Mouse (Mus musculus) spleen, postnatal 14 days (tissue): Measurements from ENCODE around the gene Ank2.
A peak's percentile ranks its signal among the peaks of the same experiment; 100 is the strongest.

Experiments
- DNase-seq, 2 experiments: peaks; one replicate each; pipeline ENCODE4 v3.0.0; 2021 to 2022; ENCODE audit warnings: low spot score in 2 of 2

Gene Ank2

DNA sequence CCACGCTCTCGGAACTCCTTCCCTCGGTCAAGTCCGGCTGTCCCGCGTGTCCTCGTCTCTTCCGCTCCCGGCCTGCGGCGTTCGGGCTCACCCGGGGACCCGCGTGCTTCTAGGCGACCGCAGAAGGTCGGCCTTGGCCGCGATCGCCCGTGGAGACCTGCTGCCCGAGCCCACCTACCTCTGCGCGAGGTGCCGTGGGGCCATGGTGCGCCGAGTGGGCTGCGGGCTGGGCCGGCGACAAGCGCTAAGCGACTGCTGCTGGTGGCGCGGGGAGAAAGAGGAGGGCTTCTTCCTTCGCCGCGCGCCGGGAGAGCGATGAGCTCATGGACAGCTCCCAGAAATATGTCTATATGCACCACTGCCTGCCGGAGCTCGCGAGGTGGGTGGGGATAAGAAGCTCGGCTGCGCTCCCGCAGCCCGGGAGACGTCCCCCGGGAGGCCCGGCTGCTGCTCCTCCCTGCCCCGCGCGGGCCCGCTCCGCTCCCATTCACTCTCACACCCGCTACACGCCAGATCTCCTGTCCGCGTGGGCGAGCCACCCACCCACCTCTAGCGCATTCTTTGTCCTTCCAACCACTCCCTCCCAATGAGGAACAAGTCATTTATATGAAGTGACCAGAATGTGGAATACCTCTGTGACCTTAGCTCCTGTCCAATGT, at the start of gene Ank2:
Ank2 (minus strand) TSS at position 609 of the 659 bp plus-strand sequence.
- no peak for DNase-seq

DNA sequence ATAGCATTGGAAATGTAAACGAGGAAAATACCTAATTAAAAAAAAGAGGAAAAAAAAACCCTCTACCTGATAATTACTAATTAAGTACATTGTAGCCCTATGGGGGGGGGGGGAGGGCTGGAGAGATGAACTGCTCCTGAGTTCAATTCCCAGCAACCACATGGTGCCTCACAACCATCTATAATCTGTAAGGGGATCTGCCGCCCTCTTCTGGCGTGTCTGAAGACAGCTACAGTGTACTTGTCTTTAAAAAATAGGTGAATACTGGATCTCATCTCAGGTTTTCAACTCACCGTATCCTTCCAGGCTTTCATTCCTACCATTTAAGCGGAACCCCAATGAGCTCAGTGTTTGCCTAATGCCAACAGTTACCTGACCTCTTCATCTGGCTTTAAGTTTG, 48.7 kb upstream of the Ank2 start:
- peak in 1 of 2 experiments; percentile 6 for DNase-seq

DNA sequence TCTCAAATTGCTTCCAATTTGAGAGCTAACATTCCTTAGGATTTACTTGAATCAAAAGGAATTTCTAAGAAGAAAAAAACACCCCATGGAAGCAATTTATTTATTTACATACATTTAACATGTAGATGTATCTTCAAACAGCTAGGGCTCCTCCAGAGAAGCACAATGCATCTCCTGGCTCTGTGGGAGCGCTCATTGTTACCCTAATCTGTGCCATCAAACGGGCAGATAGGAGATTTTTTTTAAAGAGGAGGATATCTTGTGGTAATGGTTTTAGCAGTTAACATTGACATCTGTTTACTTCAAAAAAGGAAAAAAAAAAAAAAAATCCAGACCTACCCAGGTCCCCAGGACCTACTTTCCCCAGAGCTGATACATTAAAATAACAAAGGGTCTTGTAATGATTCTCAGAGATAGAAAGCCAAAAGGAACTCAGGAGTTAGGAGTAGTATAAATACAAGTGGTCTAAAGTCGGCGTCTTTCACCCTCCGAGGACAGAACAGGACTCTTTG, 45.5 kb upstream of the Ank2 start:
- no peak for DNase-seq

DNA sequence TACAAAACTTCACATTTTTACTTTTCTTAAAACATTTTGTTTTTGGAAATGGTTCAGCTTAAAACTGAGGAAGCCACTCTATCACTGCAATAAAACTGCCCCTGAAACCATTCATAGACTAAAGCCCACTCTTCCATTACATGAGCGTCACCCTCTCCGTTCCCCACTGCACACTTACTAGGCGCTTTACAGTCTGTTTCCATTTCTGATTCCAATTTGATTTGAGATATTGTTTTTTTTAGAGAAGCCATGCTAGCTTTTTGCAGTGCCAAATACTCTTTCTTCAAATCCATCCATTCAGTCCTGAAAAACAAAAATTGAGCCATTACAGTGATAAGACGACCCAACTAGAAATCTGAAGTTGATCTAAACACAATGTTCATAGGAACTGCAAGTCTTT, 44.8 kb upstream of the Ank2 start:
- DNase-seq, result no peak

DNA sequence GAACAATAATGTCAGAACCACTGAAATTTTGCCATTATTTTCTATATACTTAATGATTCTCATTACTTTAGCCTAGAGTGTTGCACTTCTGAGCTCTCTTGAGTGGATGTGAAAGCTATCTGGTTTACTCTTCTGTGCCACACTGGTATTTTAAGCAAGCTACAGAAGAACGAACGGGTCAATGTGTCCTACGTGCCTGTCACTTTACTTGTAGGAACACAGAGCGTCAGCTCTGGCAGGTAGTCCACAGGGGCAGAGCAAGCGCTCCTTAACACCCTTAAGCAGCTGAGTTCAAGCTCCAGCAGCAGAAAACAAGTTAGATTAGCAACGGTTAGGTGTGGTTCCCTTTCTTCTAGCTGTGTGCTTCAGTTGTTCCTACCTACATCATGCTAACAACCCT, 40.0 kb upstream of the Ank2 start:
- DNase-seq, result no peak

DNA sequence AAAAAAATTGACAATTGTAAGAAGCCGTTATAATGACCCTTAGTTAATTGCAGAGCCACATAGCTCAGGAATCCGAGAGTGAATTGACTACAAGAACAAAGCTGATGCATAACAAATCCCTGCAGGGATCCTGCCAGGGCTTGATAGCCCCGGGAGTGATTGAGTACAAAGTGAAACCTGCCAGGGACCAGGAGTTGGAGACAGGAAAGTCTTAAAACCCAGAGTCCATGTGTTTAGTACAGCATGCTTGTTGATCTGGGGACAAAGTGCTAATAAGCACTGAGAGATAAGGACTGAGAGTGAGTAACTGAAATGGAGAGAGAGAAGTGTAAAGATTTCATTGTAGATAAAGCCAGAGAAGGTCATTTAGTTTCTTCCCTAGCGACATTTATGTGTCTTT, 31.1 kb upstream of the Ank2 start:
- DNase-seq, result no peak

DNA sequence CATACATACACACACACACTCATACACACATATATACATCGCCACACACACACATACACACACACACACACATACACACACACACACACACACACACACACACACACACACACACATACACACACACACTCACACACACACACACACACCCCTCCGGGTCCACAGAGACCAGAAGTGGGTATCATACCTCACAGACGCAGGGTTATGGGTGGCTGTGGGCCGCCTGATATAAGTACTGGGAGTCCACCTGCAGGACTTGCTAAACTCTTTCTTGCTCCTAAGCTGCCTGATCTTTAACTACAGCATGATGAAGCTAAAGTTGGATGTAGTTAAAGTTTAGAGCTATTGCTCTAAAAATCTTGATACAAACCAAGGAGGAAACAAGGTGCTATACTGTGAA, 30.7 kb upstream of the Ank2 start:
- DNase-seq, result no peak

DNA sequence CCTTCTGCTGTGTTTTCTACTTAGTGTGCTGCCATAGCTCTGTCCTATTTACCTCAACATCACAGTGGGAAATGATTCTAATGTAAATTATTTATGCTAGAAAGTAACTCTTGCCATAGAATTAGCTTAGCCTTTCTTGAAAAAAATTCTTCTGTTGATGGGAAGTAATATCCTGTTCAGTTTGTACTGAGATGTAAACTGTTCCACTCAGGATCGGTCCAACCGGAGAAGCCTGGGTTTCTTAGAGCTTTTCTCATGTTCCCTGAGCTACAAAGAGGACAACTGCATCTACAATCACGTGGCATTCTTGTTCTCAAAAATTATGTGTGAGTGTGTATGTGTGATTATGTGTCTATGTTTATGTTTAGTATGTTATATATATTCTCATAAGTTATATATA, 30.1 kb upstream of the Ank2 start:
- no peak for DNase-seq

DNA sequence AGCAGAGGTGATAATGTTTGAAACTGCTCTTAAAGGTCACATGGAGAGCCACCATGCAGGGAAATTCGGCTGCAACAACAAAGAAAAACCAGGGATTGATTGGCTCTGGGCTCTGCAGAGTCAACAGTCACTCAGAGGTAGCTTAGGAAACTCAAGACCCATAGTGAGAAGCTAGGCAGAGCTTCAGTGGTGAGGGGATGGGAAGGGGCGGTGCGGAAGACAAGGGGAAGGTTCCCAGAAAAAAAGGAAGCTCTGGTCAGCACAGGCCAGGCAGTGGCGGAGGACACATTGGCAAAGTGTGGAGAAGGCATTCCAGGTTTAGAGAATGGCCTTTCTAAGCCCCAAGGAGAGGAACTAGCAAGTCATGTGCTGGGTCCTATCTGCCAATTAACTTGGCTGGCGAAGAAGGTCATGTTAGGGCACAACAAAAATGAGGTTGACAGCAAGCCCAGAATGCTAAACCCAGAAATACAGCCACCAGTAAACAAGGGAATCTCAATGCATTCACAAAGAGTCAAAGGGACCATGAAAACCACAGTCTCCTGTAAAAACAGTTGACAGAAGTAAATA, 28.4 kb upstream of the Ank2 start:
- no peak for DNase-seq

DNA sequence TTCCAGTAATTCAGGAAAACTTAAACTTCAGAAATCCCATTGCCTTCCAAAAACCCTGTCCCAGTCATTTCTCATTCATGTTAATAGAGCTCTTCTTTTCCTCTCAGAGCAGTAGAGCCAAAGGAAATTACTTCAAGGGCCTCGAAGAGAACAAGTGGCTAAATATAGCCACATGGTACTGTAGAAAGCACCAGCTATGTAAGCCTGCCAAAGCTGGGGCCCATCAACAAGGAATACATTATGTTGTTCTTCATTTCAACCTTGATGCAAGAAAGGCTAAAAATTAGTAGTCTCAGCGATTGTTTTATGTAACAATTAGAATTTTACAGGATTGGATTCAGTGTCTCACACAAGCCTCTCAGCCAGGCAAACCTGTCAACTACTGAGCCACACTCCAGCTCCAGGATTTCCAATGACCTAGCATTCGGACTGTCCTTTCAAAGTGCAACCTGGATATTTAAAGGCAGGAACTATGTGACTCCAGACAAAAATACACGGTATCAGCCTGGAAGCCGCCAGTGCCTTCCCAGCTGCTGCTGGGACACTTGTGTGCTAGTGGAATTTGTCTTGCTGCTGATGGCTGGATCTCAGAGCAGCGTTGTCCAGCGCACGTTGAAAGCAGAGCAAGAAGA, 26.2 kb upstream of the Ank2 start:
- DNase-seq, result no peak

DNA sequence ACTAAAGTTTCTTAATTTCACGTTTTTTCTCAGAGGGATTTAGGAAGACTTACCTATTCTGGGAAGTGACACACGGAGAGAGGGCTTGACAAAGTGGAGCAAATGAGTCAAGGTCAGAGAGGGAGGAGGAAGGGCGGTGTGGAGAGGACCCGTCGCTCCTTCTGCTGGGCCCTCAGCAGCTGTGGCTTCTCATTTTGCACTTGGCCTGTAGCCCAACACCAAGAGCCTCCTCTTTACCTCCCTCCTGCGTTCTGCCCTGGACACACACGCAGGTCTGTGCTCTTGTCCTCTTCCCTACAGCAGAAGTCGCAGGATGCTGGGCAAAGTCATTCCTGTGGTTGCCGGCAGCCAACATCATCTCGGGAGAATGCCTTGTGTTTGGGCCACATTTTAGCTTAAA, 22.0 kb upstream of the Ank2 start:
- DNase-seq, result no peak

DNA sequence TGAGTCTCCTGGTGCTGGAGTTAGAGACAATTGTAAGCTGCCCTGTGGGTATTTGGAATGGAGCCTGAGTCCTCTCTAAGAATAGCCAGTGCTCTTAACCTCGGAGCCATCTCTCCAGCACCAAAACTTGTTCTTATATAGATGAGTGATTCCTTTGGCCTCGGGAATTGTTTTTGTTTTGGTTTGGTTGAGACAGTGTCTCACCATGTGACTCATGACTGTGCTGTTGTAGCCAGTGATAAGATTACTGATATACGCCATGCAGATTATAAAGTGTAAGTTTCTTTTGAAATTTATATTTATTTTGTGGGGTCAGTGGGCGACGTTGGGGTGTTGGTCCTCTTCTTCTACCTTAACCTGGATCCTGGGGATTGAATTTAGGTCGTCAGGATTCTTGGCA, 21.1 kb upstream of the Ank2 start:
- DNase-seq, result no peak

DNA sequence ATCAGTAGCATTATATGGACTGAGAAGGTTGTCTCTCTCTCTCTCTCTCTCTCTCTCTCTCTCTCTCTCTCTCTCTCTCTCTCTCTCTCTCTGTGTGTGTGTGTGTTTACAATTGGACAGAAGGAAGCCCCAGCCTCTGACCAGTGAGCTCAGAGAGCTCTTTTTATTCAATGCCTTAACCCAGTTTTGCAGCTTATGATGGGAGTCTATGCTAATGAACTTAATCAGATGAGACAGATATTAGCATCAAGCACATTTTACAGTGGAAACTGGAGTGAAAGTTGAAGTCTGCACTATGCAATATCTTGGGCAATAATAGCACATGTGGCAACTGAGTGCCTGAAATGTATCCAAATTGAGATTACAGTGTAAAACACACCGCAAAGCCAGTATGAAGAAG, 16.1 kb upstream of the Ank2 start:
- DNase-seq, result no peak

DNA sequence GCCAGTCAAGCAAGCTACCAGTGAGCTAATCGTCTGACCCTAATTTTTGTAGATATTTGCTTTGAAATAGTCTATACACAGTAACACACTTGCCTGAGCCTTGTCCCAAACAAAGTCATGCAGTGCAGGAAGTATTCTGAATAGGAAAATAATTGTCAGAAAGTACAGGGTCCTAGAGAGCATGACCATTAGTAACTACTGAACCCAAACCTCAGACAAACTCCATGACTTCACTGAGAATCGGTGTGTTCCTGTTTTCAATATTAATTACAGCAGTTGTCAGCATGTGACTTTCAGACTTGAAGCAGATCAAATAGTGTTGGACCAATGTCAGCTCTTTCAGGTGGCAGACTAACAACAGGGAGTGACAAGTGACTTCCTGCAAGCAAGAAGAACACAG, 14.5 kb upstream of the Ank2 start:
- no peak for DNase-seq

DNA sequence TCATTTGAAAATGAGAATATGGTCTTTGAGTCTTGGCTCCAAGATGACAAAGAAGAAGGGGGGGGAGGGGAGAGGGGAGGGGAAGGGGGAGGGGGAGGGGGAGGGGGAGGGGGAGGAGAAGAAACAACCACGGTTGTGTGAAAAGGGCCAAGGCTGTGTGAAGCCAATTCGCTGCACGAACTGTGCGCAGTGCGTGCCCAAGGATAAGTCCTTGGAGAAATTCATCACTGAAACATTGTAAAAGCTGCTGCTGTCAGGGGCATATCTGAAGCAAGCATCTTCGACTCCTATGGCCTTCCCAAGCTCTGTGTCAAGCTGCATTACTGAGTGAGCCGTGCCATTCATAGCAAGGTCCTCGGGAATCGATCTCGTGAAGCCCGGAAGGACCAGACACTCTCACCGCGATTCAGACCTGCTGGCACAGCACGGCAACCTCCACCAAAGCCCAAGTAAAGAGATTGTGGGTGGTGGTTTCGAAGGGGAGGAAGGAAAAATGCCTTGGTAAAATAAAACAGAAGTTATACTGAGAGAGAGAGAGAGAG, 13.7 kb upstream of the Ank2 start:
- DNase-seq, result no peak

DNA sequence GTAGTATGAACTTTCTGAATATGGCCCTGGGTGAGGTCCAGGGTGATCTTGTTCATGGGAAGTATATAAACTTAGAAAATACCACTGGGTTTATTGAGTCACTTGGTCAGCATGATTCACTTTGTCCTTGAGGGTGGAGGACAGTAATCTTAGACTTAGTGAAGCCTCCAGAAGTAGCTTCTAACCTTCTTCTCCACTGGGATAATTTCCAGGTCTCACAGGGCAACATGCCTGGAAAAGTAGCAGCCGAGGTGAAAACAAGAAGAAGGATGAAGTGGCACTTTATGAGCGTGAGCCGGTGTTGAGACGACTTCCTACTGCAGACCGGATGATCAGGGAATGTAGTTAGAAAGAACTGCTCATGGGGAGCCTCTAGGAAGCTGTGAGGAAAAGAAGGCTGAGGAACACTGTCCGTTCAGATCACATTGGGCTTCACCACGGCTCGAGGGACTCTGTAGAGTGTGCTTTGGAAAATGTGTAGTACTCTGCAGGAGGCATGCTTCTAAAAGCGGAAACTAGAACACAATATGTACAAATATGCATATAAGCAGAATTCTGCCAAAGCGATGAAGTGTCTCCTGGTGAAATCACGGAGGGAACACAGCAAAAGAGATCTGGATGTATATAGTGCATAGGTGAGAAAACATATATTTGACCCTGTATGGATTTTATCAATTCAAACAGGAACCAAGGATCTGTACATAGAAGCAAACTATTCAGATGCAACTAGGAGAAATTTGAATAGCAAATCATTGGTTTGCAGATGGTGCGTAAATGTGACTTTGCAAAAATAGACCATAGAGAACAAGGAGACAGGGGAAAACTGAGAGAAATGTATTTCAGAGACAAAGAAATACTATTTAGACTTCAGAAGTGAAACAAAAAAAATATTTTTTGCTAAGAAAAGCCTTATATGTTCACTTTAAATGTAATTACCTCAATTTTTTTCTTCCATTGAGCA, 12.9 kb upstream of the Ank2 start:
- no peak for DNase-seq

DNA sequence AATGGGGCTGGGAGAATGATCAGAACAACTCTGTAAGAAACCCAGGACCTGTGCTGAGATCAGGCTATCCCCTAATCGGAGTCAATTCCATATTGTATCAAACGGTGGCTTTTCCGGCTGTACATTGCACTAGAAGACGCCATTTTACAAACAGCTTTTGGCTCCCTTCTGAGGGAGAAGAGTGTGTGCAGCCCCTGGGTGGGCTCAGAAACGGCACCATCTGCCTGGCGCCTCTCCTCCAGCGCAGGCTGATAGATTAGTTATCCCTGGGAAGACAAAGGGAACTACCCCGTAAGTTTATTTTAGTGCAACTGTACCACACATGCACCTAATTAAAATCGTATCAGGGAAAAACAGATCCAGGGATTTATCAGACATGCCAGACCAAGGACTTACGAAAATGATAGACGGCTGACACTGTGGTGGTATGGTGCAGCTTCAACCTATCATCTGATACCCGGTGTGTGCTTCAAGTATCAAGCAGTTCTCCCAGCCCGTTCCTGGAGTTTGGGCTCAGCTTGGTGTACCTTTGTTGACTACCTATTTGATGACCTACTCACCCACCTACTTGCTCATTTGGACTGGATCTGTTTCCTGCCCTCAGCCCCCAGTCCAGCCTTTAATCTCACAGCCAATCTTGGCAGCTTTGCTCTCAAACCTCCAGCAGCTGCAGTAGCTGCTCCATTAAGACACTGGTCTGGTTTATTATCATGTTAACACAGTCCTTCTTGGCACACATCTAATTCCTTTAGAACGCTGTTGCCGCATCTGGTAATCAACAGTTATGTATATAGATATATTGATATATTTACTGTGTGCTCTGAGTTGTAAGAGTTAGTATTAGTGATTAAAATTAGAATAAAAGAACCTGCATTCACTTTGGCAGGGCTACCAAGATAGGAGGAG, 9.0 kb upstream of the Ank2 start:
- no peak for DNase-seq

DNA sequence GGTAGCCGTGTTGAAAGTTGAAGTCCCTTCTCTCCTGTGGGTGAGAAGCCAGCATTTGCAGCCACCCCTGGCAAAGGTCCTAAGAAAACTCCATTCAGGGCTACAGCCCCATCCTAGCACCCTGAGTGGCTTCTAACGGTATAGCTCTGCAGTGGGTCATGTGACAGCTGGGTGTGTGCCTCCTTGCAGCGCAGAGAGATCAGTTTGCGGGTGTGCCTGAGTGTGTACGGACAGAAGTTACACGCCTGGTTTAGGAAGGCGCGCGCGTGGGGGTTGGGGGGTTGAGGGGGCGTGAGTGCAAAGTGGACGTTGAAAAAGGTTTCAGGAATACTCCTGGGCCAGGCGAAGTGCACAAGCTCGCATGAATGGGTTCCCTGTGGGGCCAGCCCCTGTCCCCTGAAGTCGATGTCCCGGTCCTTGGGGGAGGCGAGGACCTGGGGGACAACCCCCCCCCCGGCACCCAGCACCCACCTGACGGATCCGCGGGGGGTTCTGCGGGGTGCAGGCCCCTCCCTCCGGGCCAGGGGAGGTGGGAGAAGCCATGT, 881 bp downstream of the Ank2 start:
- no peak for DNase-seq

DNA sequence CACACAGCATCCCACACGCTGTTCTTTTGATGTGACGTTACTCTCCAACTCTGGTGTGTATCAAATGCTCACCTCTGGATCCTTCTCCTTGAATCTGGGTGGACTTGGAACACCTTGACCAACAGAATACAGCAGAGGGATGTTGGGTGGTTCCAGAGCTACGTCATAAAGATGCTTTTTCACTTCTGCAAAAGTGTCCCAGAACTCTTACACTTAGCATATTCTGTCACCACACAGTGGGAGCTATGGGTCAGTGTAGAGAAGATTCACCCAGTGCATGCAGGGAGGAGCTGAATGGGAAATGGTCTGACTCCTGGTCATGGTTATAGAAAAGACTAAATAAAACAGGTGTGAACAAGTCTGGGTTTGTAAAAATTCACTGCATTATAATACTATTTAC, 6.5 kb downstream of the Ank2 start:
- no peak for DNase-seq

DNA sequence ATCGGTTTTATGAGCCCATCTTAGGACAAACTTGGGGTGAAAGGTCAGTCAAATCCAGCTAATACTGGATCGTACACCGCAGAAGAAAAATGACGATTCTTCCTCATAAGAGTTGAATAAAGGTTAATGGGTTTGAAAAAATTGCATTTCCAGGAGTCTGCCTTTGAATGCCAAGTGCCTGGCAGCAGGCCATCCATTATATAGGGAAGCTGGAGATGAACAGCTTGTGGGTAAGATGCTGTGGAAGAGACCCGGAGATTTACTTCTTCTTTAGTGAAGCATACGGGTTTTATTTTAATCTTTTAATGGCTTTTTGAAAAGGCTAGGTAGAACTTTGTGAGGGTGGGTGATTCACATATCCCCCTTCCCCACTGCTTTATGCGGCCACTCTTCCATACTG, 11.8 kb downstream of the Ank2 start:
- DNase-seq, result no peak

DNA sequence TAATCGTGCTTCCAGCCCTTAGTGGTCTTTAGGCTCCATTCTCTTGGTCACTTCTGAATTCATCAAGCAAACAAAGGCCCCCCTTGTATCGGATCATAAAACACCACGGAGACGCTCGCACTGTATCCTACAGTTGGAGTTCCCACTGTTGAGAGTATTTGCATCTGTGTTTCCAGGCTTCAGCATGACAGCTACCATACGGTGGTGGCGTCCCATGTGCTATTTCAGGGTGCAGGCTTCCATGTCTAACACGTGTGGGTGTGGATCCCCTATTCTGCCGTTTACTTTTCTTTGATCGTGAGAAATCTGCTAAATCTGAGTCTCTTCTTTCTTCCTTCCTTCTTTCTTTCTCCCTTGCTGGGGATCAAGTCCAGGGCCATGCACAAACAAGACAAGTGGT, 14.0 kb downstream of the Ank2 start:
- DNase-seq, result no peak
